Mouse (Mus musculus): ENCODE data around the gene Hecw2. TPM values are rescaled to one million over a fixed set of nuclear protein-coding genes. Genes with fewer than 3 reads are reported as not detected.

The Hecw2 gene
- total RNA-seq (2014; rRNA removed): 15.4 and 16.1 TPM in 2 replicates
- 3.2 and 4.6 TPM in 2 replicates for polyA plus RNA-seq (2015; fragmentation: Nextera tagmentation; extraction: Ambion mirVana)

DNA sequence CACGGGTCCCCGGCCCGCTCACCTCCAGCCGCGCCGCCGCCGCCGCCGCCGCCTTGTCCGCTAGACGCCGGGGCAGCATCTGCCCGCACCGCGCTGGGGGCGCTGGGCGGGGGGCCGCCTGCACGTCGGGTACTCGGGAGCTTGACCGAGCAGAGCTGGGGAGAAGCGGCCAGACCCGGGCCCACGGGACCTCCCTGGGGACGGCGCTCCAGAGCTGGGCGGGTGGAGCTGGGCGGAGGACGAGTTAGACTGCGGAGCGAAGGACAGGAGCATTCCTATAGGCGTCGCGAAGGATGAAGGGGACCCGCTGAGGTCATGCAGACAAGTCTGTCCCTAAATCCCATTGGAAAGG is at the start of gene Hecw2:
Gene Hecw2, minus strand, starts transcription at position 215 of the 352 bp plus-strand sequence.
- Histone ChIP-seq H3K4me2 (ENCODE audit: low read depth) (peak within 1 kb of the TSS; percentile 63), H3K9me3 (ENCODE audit: low read length) (no peaks in the 10 kb centered on the region), H3K4me1 (ENCODE audit: insufficient read depth) (peaks cover 7% of the 10 kb centered on the region; the same call in 1 of the 2 replicates), H3K9ac (peak within 1 kb of the TSS; percentile 94), H3K27me3 (ENCODE audit: insufficient read depth, low read length) (no peaks in the 10 kb centered on the region), H3K4me3 (ENCODE audit: low read depth, low read length) (peak within 1 kb of the TSS; percentile 90), H3K36me3 (ENCODE audit: insufficient read depth) (no peaks in the 10 kb centered on the region), H3K27ac (ENCODE audit: low read depth, low read length) (peak within 1 kb of the TSS; percentile 96)
- WGBS: under 1% methylated on average over 34 of the region's 38 CpGs
- TF ChIP-seq CTCF (IDR thresholded peaks at IDR 0.05; ENCODE audit: low read depth): no peak
- ATAC-seq: peak; percentile 75
- peak; percentile 66 for DNase-seq

DNA sequence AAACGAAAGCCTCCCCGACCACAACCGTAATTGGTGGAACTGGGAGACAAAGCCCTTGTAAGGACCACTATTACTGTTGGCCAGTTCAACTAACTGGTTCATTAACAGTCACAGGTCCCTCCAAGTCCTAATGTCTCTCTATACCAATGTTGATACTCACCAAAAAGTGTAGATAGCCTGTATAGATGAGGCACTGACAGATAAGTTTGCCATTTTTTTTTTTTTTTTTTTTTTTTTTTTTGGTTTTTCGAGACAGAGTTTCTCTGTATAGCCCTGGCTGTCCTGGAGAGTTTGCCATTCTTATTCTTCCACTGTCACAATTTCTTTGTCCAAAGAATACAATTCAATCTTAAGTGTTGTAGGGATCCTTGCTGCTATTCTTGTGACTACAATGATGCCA is 47.8 kb upstream of the Hecw2 start:
- no peaks in the 10 kb centered on the region for H3K9me3 ChIP-seq (ENCODE audit: low read length)
- no peak for TF ChIP-seq CTCF (IDR thresholded peaks at IDR 0.05; ENCODE audit: low read depth)
- H3K27ac ChIP-seq (ENCODE audit: low read depth, low read length): no peak overlapping the region
- H3K4me1 ChIP-seq (ENCODE audit: insufficient read depth): no peaks in the 10 kb centered on the region
- no peak for ATAC-seq
- no peaks in the 10 kb centered on the region for H3K27me3 ChIP-seq (ENCODE audit: insufficient read depth, low read length)
- no peak for DNase-seq
- no peaks in the 10 kb centered on the region for H3K36me3 ChIP-seq (ENCODE audit: insufficient read depth)
- 81% methylated on average over 4 of the region's 4 CpGs for WGBS
- no peak overlapping the region for H3K9ac ChIP-seq
- H3K4me3 ChIP-seq (ENCODE audit: low read depth, low read length): no peak overlapping the region
- H3K4me2 ChIP-seq (ENCODE audit: low read depth): no peak overlapping the region

GRCm38 (mm10) chr1:54220273-54220672 is 25.3 kb upstream of the Hecw2 start:
- Histone ChIP-seq H3K4me3 (ENCODE audit: low read depth, low read length) (no peak overlapping the region), H3K27ac (ENCODE audit: low read depth, low read length) (no peak overlapping the region), H3K9me3 (ENCODE audit: low read length) (no peaks in the 10 kb centered on the region), H3K4me2 (ENCODE audit: low read depth) (no peak overlapping the region), H3K27me3 (ENCODE audit: insufficient read depth, low read length) (no peaks in the 10 kb centered on the region), H3K4me1 (ENCODE audit: insufficient read depth) (no peaks in the 10 kb centered on the region), H3K36me3 (ENCODE audit: insufficient read depth) (no peaks in the 10 kb centered on the region), H3K9ac (no peak overlapping the region)
- ATAC-seq (no peak), DNase-seq (no peak)
- no peak for TF ChIP-seq CTCF (IDR thresholded peaks at IDR 0.05; ENCODE audit: low read depth)
- 98% methylated on average over 3 of the region's 3 CpGs for WGBS

GRCm38 (mm10) chr1:54194183-54194953 is 600 bp downstream of the Hecw2 start:
- no peaks in the 10 kb centered on the region for H3K36me3 ChIP-seq (ENCODE audit: insufficient read depth)
- peak; percentile 90 for ATAC-seq
- WGBS: 2% methylated on average over 72 of the region's 104 CpGs
- peak overlapping the region; percentile 96 for H3K27ac ChIP-seq (ENCODE audit: low read depth, low read length)
- no peaks in the 10 kb centered on the region for H3K27me3 ChIP-seq (ENCODE audit: insufficient read depth, low read length)
- H3K4me3 ChIP-seq (ENCODE audit: low read depth, low read length): peak overlapping the region; percentile 90
- H3K9me3 ChIP-seq (ENCODE audit: low read length): no peaks in the 10 kb centered on the region
- H3K4me1 ChIP-seq (ENCODE audit: insufficient read depth): peaks cover 7% of the 10 kb centered on the region; the same call in 1 of the 2 replicates
- peak overlapping the region; percentile 94 for H3K9ac ChIP-seq
- TF ChIP-seq CTCF (IDR thresholded peaks at IDR 0.05; ENCODE audit: low read depth): peak; percentile 33
- peak; percentile 83 for DNase-seq
- H3K4me2 ChIP-seq (ENCODE audit: low read depth): peak overlapping the region; percentile 63

GRCm38 (mm10) chr1:54193191-54193770 is 1.7 kb downstream of the Hecw2 start:
- H3K27me3 ChIP-seq (ENCODE audit: insufficient read depth, low read length): no peaks in the 10 kb centered on the region
- WGBS: 30% methylated on average over 7 of the region's 7 CpGs
- DNase-seq (peak; percentile 3), ATAC-seq (no peak)
- peak overlapping the region; percentile 63 for H3K4me2 ChIP-seq (ENCODE audit: low read depth)
- H3K27ac ChIP-seq (ENCODE audit: low read depth, low read length): no peak overlapping the region
- TF ChIP-seq CTCF (IDR thresholded peaks at IDR 0.05; ENCODE audit: low read depth): no peak
- H3K9me3 ChIP-seq (ENCODE audit: low read length): no peaks in the 10 kb centered on the region
- peaks cover 7% of the 10 kb centered on the region; the same call in 1 of the 2 replicates for H3K4me1 ChIP-seq (ENCODE audit: insufficient read depth)
- H3K4me3 ChIP-seq (ENCODE audit: low read depth, low read length): peak overlapping the region; percentile 90
- H3K9ac ChIP-seq: no peak overlapping the region
- H3K36me3 ChIP-seq (ENCODE audit: insufficient read depth): no peaks in the 10 kb centered on the region

GRCm38 (mm10) chr1:54187579-54187978 is 7.4 kb downstream of the Hecw2 start:
- no peak for TF ChIP-seq CTCF (IDR thresholded peaks at IDR 0.05; ENCODE audit: low read depth)
- Histone ChIP-seq H3K4me1 (ENCODE audit: insufficient read depth) (no peaks in the 10 kb centered on the region), H3K4me3 (ENCODE audit: low read depth, low read length) (no peak overlapping the region), H3K9me3 (ENCODE audit: low read length) (no peaks in the 10 kb centered on the region), H3K27me3 (ENCODE audit: insufficient read depth, low read length) (no peaks in the 10 kb centered on the region), H3K36me3 (ENCODE audit: insufficient read depth) (no peaks in the 10 kb centered on the region), H3K27ac (ENCODE audit: low read depth, low read length) (no peak overlapping the region), H3K9ac (no peak overlapping the region), H3K4me2 (ENCODE audit: low read depth) (no peak overlapping the region)
- WGBS: 68% methylated on average over 4 of the region's 4 CpGs
- DNase-seq (no peak), ATAC-seq (no peak)

DNA sequence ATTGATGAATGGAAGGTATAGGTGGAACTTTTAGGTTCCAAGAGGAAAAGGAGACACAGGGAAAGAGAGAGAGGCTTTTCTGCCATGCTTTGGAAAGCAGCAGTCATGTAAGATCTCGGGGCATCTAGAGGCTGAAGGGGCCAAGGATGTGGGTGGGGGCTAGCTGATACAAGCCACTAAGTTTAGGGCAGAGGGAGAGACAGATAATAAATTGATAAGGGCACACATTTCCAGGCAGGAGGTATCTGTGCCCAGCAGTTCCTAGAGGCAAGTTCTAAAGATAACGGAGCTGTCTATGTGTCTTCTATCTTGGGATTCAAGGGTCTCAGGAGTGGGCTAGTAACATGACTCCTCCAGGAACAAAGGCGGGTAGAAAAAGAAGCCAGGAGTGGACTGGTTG is 8.6 kb downstream of the Hecw2 start:
- Histone ChIP-seq H3K27me3 (ENCODE audit: insufficient read depth, low read length) (no peaks in the 10 kb centered on the region), H3K4me2 (ENCODE audit: low read depth) (no peak overlapping the region), H3K36me3 (ENCODE audit: insufficient read depth) (no peaks in the 10 kb centered on the region), H3K9ac (no peak overlapping the region), H3K4me3 (ENCODE audit: low read depth, low read length) (no peak overlapping the region), H3K9me3 (ENCODE audit: low read length) (no peaks in the 10 kb centered on the region), H3K4me1 (ENCODE audit: insufficient read depth) (no peaks in the 10 kb centered on the region), H3K27ac (ENCODE audit: low read depth, low read length) (no peak overlapping the region)
- 63% methylated on average over 3 of the region's 3 CpGs for WGBS
- ATAC-seq: no peak
- no peak for TF ChIP-seq CTCF (IDR thresholded peaks at IDR 0.05; ENCODE audit: low read depth)
- no peak for DNase-seq
